Mouse (Mus musculus): ENCODE results near the gene St6galnac4.

Gene St6galnac4

GRCm38 (mm10) chr2:32586871-32587351 lies at the start of gene St6galnac4:
Gene St6galnac4 (plus strand): TSS chr2:32587095.
- peak; percentile 86 for DNase-seq (ENCODE audit: low spot score)

DNA sequence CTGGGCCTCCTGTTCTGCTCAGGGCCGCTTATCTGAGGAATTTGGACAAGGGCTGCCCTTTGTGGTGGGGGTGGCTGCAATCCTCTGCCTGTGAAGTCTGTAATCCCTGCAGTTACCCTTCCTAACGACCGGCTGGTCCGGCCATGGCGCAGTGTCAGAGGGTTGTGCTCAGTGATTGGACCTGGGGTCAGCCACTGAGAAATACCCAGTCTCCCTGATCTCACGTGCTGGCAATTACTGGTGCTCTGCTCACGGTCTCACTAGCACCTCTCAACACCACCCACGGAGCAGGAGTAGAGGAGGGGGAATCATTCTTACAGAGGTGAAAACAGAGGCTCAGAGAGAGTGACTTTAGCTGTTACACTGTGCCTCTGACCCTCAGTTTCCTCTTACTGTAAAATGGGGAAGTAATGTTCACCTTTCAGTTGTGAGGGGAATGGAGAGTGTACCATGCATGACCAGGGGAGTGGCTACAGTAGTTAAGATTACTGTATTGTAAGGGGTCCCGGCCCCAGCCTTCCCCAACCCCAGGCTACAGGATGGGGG lies 49.5 kb upstream of the St6galnac4 start:
- DNase-seq (ENCODE audit: low spot score): no peak

GRCm38 (mm10) chr2:32537941-32538340 lies 49.0 kb upstream of the St6galnac4 start:
- no peak for DNase-seq (ENCODE audit: low spot score)

- DNase-seq (ENCODE audit: low spot score): no peak
Observed at GRCm38 (mm10) chr2:32538461-32538860, 48.4 kb upstream of the St6galnac4 start.

DNA sequence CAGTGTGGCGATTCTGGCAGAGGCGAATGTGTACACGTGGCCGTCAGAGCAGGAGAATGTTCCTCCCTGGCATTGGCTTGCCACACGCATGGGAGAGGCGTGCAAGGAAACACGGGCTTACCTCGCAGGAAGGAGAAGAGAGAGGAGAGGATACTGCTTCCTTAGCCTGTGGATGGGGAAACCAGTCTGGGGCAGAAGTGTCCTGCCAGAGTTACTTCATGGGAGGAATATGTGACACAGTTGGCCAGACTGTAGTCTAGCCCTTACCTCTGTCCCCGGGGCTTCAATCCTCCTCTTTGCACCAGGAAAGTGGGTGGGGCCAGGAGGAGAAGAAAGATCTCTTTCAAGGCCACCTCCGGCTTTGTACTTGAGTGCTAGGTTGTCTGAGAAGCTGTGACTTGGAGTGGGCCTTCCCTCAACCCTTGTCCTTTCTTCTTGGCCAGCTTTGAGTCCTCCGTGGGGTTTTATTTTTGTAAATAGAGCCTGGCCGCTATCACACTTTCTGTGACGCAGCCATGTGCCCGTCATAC lies 47.4 kb upstream of the St6galnac4 start:
- no peak for DNase-seq (ENCODE audit: low spot score)

GRCm38 (mm10) chr2:32541333-32541908 lies 45.5 kb upstream of the St6galnac4 start:
- DNase-seq (ENCODE audit: low spot score): no peak

DNA sequence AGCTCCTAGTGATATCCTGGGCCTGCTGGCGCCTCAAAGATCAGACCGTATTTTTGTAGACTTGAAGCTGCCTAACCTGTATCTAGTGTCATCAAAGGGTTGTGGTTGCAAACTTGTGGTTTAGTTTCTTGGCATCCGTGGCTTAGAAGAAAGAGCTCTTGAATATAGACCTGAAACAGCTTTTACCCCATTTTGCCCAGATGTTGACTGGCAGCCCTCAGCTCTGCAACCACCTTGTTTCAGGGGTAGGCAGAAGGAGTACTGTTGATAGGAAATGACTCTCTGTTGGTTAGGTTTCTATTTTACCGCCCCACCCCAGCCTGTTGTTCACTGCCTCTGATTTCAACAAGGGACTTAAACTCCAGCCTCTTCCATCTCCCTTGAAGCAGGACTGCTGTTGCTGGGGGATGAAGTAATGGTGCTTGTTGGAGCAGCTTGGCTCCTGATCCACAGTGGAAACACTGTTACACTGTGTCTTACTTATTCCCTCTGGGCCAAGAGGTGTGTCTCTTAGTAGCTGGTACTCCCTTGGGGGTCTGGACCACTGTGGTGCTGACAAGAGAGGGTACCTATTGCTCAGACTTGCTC lies 44.8 kb upstream of the St6galnac4 start:
- no peak for DNase-seq (ENCODE audit: low spot score)

DNA sequence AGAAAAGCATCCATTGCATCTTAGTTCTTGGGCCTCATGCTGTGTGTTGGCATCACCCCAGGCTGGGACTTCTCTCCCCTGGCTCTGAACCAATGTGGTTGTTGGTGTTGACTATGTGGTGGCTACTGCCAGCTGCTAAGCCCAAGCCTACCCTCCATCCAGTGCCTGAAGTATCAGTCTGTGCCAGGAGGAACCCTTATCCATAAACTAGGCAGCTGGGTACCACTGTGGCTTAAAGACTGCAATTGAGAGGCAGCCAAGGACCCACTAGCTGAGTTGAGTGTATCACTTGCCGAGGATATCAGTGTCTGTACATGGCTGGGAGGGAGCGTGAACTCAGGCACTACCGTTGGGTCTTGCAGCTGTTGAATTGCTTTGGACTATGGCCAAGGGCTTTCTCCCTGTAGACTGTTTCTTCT lies 43.9 kb upstream of the St6galnac4 start:
- DNase-seq (ENCODE audit: low spot score): no peak

- no peak for DNase-seq (ENCODE audit: low spot score)
Observed at GRCm38 (mm10) chr2:32546951-32547350, 39.9 kb upstream of the St6galnac4 start.

DNA sequence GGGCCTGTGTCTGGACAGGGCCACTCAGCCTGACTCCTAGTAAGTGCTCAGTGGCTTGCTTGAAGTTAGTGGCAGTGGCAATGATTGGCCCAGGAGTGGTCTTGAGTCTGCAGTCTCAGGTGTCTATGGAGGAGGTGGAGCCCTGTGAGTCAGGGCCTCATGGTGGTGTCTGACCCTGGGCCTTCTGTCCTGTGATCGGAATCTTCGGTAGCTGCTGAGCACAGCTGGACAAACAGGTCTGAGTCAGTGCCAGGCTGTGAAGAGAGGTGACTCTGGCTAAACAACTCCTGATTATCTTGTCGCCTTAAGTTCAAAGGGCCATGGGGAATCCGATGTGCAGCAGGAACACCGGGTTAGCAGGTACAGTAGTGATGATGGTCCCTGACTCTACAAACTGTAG lies 39.5 kb upstream of the St6galnac4 start:
- DNase-seq (ENCODE audit: low spot score): no peak

GRCm38 (mm10) chr2:32547964-32548739 lies 38.7 kb upstream of the St6galnac4 start:
- no peak for DNase-seq (ENCODE audit: low spot score)

DNA sequence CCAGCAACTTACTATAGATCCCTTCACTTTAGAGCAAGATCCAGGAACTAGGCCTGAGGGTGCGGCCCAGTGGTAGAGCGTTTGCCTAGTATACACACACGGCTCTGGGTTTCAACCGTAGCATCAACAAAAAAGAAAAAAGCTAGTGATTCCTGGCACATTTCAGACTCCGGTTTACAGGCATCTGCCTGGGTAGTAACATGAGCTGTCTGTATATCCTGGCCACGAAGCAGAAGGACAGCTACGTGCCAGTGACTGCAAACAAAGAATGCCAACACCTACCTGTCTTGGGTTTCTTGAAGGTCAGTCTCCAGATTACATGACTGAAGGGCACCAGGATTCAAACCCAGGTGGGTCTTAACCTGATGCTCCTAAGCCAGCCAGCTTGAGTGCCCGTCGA lies 37.7 kb upstream of the St6galnac4 start:
- no peak for DNase-seq (ENCODE audit: low spot score)

DNA sequence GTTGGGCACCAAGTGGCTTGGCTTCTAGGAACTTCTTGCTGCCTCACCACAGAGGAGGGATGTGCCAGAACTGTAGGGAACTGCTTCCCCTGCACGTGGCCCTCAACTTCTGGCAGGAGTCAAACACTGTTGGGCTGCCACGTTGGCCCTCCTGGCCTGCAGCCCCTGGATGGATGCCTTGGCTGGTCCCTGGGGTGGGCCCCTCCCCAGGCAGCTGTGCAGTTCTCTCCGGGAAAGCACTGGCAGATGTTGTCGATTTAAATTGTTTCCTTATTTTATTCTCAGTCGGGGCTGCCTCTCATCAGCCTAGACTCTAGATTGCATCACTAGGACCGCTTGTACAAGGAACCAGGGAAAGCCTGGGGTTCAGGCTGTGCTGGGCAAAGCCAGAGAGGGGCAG lies 37.1 kb upstream of the St6galnac4 start:
- no peak for DNase-seq (ENCODE audit: low spot score)

DNA sequence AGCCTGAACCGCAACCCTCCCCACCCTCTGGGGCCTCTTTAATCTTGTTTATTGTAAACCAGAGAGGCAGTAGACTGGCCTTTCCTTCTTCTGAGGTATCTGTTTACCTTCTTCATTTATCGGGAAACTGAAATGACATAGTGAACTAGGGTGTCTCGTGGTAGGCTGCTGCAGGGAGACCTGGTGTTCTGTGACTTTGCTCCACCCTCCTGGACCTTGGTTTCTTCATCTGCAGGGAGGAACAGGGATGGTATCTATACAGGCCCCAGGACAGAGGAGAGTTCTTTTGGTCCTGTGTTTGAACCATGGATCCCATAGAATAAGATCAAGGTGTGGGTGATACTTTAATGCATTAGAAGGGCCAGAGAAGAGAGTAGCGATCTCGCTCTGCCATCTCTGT lies 35.7 kb upstream of the St6galnac4 start:
- no peak for DNase-seq (ENCODE audit: low spot score)

DNA sequence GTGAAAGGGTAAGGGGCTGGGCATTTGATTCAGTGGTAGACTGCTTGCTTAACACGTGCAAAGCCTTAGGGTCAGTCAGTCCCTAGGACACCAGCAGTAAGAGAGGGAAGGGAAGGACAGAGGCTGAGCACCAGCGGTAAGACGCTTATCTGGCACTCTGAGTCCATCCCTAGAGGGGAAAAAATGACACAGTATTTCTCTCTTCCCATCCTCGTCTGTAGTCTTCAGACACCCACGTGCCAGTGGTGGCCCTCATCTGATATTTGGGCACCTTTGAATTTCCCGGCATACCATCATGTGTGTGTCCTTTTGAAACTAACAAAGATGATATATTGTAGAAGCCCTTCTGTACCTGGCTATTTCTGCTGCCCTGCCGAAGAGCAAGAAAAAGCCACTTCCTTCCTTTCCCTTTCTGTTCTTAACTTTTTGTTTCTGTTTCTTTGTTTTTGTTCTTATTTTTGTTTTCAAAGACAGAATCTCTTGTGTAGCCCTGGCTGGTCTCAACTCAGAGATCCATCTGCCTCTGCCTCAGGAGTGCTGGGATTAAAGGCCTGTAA lies 33.2 kb upstream of the St6galnac4 start:
- no peak for DNase-seq (ENCODE audit: low spot score)

DNA sequence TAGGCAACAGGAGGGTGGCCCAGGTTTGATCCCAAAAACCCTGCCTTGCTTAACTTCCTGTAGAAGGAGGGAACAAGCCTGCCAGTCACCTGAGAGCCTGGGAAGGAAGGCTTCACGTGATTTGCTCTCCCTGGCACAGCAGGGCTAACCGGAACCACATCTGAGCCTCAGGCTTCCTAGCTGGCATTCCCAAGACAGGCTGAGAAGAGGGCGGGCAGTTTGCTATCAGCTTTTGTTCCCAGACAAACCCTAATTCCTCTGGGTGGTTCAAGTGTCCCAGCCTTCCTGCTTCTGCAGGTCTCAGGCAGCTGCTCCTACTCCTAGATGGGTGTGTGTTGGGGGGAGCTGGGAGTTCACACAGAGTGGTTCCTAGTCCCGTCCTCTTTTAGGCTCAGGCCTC lies 31.4 kb upstream of the St6galnac4 start:
- DNase-seq (ENCODE audit: low spot score): no peak

DNA sequence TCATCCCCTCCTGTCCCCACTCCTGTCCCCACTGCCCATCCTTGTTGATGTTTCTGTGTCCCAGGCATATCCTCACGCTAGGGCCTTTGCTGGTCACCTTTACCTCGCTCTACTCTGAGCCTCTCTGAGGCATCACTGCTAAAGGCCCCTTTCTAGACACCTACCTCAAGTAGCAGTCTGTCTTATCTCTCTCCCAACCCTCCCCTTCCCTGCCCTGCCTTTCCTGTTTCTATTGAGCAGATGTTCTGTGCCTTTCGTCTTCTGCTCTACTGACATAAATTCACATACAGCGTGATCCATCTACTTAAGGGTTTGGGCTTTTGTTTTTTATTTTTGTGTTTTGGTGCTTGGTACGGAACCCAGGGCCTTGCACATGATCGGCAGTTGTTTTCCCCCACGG lies 30.9 kb upstream of the St6galnac4 start:
- DNase-seq (ENCODE audit: low spot score): no peak

DNA sequence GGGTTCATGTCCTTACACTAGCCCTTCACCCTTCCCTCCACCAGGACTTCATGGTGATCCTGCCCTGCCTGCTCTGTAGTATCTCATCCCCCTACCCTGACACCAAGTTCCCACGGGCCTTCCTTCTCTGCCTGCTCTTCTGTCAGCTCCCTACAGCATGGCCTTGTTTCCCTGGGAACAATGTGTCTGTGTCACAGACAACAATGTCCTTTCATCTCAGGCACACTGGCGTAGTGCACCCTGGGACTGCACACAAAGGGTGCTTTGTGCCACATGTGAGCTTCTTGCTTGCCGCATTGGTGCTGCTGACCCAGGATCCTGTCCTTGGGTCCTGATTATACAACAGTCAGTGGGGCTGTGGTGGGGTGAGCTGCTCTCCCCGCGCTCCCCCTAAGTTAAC lies 27.3 kb upstream of the St6galnac4 start:
- DNase-seq (ENCODE audit: low spot score): no peak

DNA sequence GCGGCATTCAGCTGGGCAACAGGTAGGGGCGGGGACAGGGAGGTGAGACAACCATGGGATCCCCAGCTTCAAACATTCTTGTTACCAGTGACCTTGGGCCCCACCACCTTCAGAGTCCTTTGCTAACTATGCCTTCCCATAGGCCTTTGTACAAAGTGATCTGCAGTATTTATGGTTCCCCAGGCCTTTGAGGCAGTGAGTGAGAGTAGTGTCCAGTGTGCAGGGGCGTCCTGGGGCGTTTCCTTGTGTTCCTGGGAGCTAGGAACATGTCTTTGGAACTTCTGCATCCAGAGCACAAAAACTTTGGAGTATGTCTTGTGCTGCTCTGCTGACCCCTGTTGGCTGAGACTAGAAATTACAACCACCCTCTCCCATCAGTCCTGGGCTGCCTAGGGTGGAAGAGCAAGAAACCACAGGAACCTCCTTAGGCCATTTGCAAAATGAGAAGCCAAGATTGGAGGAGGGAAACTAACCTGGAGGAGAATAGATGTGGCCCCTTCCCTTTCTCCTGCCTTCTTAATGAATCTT lies 20.3 kb upstream of the St6galnac4 start:
- no peak for DNase-seq (ENCODE audit: low spot score)

DNA sequence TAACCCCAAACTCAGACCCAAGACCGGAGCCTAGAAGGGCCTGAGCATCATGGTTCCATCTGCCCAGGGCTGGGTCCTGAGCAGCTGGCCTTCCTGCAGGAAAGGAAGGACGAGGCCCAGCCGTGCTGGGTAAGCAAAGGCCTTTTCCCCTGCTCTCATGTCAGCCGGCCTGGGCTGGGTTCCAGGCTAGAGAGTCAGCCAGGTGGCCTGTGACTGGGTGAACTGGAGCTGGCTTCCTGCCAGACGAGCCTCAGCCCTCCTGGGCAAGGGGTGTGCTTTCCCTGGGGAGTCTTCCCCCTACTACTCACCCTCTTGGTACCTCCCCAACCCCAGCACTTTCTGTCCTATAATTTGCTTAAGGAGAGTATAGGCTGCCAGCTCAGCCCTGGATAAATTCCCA lies 18.7 kb upstream of the St6galnac4 start:
- DNase-seq (ENCODE audit: low spot score): no peak

DNA sequence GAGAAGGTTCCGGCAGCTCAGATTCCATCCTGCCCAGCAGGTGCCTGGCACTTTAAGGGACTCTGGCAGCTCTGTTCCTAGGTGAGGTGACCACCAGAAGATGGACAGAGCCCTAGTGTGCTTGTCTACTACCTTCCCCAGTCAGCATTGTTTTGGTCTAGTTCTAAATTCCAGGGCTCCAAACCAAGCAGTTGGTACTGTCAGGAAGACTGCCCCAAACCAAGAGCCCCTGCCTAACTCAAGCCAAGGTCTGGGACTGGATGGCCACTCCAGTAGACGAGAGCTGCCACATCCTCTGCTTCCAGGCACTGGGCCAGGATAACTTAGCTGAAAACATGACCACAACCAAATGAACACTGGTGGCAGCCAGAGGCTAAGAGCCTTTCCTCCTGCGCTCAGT lies 18.0 kb upstream of the St6galnac4 start:
- no peak for DNase-seq (ENCODE audit: low spot score)
